Mouse (Mus musculus): ENCODE measurements around the gene Prkce. TPM values are rescaled to one million over a fixed set of nuclear protein-coding genes. Genes with fewer than 3 reads are reported as not detected.

Prkce gene
- total and polyA plus RNA-seq, 2 experiments from 2014 or later, result 50.8 to 55.8 TPM

DNA sequence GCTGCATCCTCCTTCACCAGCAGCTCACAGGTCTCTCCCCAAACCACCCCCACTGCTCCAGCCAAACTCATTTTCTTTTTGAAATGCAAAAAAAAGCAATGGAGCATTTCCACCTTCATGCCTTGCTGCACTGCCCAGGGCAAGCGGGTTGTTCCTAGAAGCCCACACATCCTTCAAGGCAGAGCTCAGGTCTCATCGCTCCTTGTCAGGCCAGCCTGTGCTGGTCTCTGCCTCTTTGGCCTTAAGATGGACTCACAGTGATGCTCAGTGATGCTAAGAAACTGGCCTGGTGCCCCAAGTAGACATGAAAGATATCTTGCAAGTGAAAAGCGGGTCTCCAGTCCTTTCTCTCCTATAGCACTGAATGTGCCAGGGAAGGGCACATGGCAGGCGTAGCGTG is 149.2 kb downstream of the Prkce start:
- H3K4me3 ChIP-seq (ENCODE audit: low read length), result no peak overlapping the region
- no peaks in the 10 kb centered on the region for H3K4me1 ChIP-seq (ENCODE audit: insufficient read depth, low read length)
- no peak for DNase-seq (ENCODE audit: low spot score)
- no peak overlapping the region for H3K4me2 ChIP-seq (ENCODE audit: low read depth, low read length)
- no peaks in the 10 kb centered on the region for H3K36me3 ChIP-seq (ENCODE audit: insufficient read depth, low read length)
- no peak overlapping the region for H3K9ac ChIP-seq (replicated peaks; ENCODE audit: low read length)
- 79% methylated on average over 5 of the region's 5 CpGs for WGBS
- no peak for TF ChIP-seq CTCF (IDR thresholded peaks at IDR 0.05; ENCODE audit: low read depth)
- no peak for ATAC-seq
- H3K9me3 ChIP-seq (ENCODE audit: low read length), result no peaks in the 10 kb centered on the region
- no peak overlapping the region for H3K27ac ChIP-seq
- no peaks in the 10 kb centered on the region for H3K27me3 ChIP-seq (ENCODE audit: insufficient read depth, low read length)

DNA sequence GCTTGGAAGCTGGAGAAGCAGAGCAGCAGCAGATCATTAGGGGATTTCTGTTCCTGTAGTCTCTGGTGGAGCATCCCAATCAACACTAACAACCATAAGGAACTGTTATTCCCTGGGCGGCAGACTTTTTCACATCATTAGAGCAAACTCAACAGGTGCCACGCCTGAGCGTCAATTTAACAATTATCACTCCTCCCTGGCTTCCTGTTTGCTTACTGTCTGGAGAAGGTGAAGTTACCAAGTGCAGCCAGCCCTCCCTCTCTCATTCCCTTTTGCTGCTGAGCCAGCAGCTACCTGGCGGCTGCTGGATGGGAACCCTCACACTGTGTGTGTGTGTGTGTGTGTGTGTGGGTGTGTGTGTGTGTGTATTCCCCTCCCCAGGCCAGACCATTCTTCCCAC is 149.6 kb downstream of the Prkce start:
- H3K4me1 ChIP-seq (ENCODE audit: insufficient read depth, low read length), result no peaks in the 10 kb centered on the region
- H3K36me3 ChIP-seq (ENCODE audit: insufficient read depth, low read length), result no peaks in the 10 kb centered on the region
- H3K27me3 ChIP-seq (ENCODE audit: insufficient read depth, low read length), result no peaks in the 10 kb centered on the region
- DNase-seq (ENCODE audit: low spot score) (no peak), ATAC-seq (no peak)
- H3K9ac ChIP-seq (replicated peaks; ENCODE audit: low read length), result no peak overlapping the region
- no peaks in the 10 kb centered on the region for H3K9me3 ChIP-seq (ENCODE audit: low read length)
- no peak for TF ChIP-seq CTCF (IDR thresholded peaks at IDR 0.05; ENCODE audit: low read depth)
- no peak overlapping the region for H3K4me2 ChIP-seq (ENCODE audit: low read depth, low read length)
- 87% methylated on average over 4 of the region's 4 CpGs for WGBS
- H3K27ac ChIP-seq, result no peak overlapping the region
- no peak overlapping the region for H3K4me3 ChIP-seq (ENCODE audit: low read length)

DNA sequence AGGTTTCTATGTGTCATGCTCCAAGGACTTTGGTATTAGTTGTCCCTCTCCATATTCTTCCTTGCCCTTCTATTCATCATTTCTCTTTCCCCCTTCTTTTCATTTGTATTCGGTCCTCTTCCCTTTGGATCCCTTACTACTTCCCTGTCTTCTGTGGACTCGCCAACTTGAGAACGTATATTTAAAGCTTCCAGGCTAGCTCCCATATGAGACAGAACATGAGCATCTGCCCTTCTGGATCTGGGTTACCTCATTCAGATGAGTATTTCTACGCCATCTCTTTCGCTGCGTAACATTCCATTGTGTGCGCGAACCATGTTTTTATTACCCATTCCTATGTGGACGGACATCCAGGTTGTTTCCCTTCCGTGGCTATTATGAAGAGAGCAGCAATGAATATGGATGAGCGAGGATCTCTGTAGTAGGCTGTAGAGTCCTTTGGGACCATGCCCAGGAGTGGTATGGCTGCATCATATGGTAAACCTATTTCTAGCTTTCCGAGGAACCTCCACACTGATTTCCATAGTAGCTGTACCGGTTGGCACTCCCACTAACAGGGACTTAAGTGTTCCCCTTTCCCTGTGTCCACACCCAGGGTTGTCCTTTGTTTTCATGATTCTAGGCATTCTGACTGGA is 152.5 kb downstream of the Prkce start:
- H3K4me3 ChIP-seq (ENCODE audit: low read length), result no peak overlapping the region
- H3K4me1 ChIP-seq (ENCODE audit: insufficient read depth, low read length), result no peaks in the 10 kb centered on the region
- no peaks in the 10 kb centered on the region for H3K36me3 ChIP-seq (ENCODE audit: insufficient read depth, low read length)
- H3K27ac ChIP-seq, result no peak overlapping the region
- TF ChIP-seq CTCF (IDR thresholded peaks at IDR 0.05; ENCODE audit: low read depth), result no peak
- no peak overlapping the region for H3K4me2 ChIP-seq (ENCODE audit: low read depth, low read length)
- no peaks in the 10 kb centered on the region for H3K27me3 ChIP-seq (ENCODE audit: insufficient read depth, low read length)
- no peak overlapping the region for H3K9ac ChIP-seq (replicated peaks; ENCODE audit: low read length)
- whole genome bisulfite sequencing, result 81% methylated on average over 13 of the region's 13 CpGs
- ATAC-seq (no peak), DNase-seq (ENCODE audit: low spot score) (no peak)
- H3K9me3 ChIP-seq (ENCODE audit: low read length), result no peaks in the 10 kb centered on the region

DNA sequence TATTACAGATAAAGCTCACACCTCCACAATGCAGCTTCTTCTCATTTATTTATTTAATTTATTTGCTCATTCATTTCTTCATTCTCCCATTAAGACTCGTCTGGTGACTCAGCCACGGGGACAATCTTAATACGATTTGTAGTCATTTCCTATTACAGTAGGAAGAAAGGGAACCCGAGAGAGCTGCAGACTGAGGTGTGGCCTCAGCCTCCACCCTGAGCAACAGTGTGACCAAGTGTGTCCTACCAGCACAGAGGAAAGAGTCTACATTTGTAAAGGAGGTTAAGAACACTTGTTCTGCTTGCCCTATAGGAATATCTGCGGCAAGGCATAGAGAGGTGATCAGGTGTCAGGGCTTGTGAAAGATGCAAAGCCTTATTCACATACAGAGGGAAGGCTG is 155.3 kb downstream of the Prkce start:
- Histone ChIP-seq H3K4me3 (ENCODE audit: low read length) (no peak overlapping the region), H3K27me3 (ENCODE audit: insufficient read depth, low read length) (no peaks in the 10 kb centered on the region), H3K36me3 (ENCODE audit: insufficient read depth, low read length) (no peaks in the 10 kb centered on the region), H3K27ac (no peak overlapping the region), H3K9ac (replicated peaks; ENCODE audit: low read length) (no peak overlapping the region), H3K9me3 (ENCODE audit: low read length) (no peaks in the 10 kb centered on the region), H3K4me2 (ENCODE audit: low read depth, low read length) (no peak overlapping the region), H3K4me1 (ENCODE audit: insufficient read depth, low read length) (no peaks in the 10 kb centered on the region)
- DNase-seq (ENCODE audit: low spot score), result no peak
- WGBS, result 83% methylated on average over 5 of the region's 5 CpGs
- no peak for TF ChIP-seq CTCF (IDR thresholded peaks at IDR 0.05; ENCODE audit: low read depth)
- ATAC-seq, result no peak

DNA sequence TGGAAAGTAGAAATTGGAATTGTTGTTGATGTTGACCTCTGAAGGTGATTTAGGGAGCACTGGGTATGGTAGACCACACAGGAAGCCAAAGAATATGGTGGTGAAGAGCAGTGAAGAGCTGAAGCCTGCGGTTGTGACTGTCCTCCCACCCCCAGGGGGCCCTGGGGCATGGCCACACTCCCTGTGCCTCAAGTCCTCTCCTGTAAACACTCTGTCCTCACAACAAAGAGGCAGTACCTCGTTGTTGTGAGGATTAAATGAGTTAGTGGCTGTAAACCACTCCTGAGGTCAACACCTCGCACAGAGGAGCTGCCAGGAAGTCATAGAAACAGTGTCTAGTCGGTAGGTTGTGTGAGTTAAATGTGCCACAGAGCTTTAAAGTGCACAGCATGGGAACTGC is 155.7 kb downstream of the Prkce start:
- H3K4me2 ChIP-seq (ENCODE audit: low read depth, low read length), result no peak overlapping the region
- no peak for TF ChIP-seq CTCF (IDR thresholded peaks at IDR 0.05; ENCODE audit: low read depth)
- H3K9me3 ChIP-seq (ENCODE audit: low read length), result no peaks in the 10 kb centered on the region
- no peaks in the 10 kb centered on the region for H3K36me3 ChIP-seq (ENCODE audit: insufficient read depth, low read length)
- H3K27ac ChIP-seq, result no peak overlapping the region
- DNase-seq (ENCODE audit: low spot score), result no peak
- H3K27me3 ChIP-seq (ENCODE audit: insufficient read depth, low read length), result no peaks in the 10 kb centered on the region
- no peak overlapping the region for H3K9ac ChIP-seq (replicated peaks; ENCODE audit: low read length)
- no peak for ATAC-seq
- 64% methylated on average over 4 of the region's 4 CpGs for WGBS
- H3K4me3 ChIP-seq (ENCODE audit: low read length), result no peak overlapping the region
- H3K4me1 ChIP-seq (ENCODE audit: insufficient read depth, low read length), result no peaks in the 10 kb centered on the region

DNA sequence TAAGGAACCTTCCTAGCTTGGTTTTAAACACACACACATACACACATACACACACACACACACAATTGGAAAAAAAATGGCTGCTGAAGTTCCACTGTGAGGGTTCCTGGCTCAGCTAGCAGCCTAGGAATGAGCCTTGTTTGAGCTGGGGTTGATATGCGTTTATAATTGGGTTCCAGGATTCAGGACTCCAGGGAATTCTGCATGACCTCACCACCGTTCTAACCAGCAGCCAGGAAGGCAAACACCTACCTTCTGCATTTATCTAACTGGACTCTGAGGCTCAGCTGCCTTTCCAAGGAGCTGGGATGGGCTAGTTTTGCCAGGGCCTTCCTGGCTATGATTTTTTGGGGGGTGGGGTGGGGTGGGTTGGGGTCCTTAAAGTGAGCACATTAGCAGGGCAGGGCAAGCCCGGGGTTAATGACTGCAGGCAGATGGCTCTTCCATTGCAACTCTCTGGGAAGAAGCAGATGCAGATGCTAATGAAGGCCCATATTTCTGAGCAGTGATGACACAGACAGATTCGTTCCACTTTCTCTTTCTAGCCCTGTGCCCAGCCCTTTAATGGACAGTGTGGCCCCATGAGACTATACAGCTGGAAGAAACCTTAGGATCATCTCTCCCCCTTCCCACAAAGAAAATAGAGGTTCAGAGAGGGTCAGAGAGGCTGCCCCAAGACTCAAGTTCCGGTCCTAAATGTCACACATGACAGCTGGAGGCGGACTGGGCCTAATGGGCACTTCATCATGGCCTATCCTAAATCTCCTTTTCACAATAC is 156.5 kb downstream of the Prkce start:
- Histone ChIP-seq H3K4me1 (ENCODE audit: insufficient read depth, low read length) (0 out of 2 replicates have a peak, but pooled peaks cover under 1% of the 10 kb centered on the region), H3K36me3 (ENCODE audit: insufficient read depth, low read length) (no peaks in the 10 kb centered on the region), H3K4me2 (ENCODE audit: low read depth, low read length) (no peak overlapping the region), H3K27ac (no peak overlapping the region), H3K27me3 (ENCODE audit: insufficient read depth, low read length) (no peaks in the 10 kb centered on the region), H3K9me3 (ENCODE audit: low read length) (no peaks in the 10 kb centered on the region), H3K9ac (replicated peaks; ENCODE audit: low read length) (no peak overlapping the region), H3K4me3 (ENCODE audit: low read length) (no peak overlapping the region)
- no peak for TF ChIP-seq CTCF (IDR thresholded peaks at IDR 0.05; ENCODE audit: low read depth)
- no peak for DNase-seq (ENCODE audit: low spot score)
- no peak for ATAC-seq
- WGBS, result 49% methylated on average over 6 of the region's 6 CpGs

DNA sequence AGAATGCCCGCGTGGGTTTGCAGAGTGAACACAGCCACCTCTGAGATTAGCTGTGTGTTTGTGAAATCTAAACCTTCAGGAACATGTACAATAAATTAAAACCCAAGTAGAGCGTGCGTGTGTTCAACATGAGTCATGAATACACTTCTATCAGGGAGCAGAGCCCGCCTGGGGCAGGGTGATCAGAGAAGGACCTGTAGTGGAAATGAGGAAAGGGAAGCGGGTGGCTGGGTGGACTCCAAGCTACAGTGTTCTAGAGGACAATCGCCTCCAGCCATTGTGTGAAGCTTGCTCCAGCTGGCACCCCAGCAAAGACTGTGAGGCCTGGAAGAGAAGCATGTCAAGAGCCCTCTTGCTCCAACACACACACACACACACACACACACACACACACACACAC is 157.2 kb downstream of the Prkce start:
- Histone ChIP-seq H3K4me1 (ENCODE audit: insufficient read depth, low read length) (0 out of 2 replicates have a peak, but pooled peaks cover 7% of the 10 kb centered on the region), H3K4me2 (ENCODE audit: low read depth, low read length) (no peak overlapping the region), H3K4me3 (ENCODE audit: low read length) (no peak overlapping the region), H3K9me3 (ENCODE audit: low read length) (no peaks in the 10 kb centered on the region), H3K9ac (replicated peaks; ENCODE audit: low read length) (no peak overlapping the region), H3K27me3 (ENCODE audit: insufficient read depth, low read length) (no peaks in the 10 kb centered on the region), H3K27ac (no peak overlapping the region), H3K36me3 (ENCODE audit: insufficient read depth, low read length) (no peaks in the 10 kb centered on the region)
- DNase-seq (ENCODE audit: low spot score) (no peak), ATAC-seq (no peak)
- TF ChIP-seq CTCF (IDR thresholded peaks at IDR 0.05; ENCODE audit: low read depth), result no peak
- 72% methylated on average over 7 of the region's 7 CpGs for WGBS
